Mouse (Mus musculus) heart, adult 8-10 months (tissue): ENCODE measurements around the gene BC030870. TPM values are rescaled to one million over a fixed set of nuclear protein-coding genes. Genes with fewer than 3 reads are reported as not detected.
"Not testable (repeated sequence)": the region's sequence is repeated elsewhere in the genome, so short reads cannot be mapped to it uniquely, and the experiment has no call there.

Experiments used
- DNase-seq: peaks from one replicate; pipeline ENCODE4 v3.0.0; 2022; ENCODE audit warnings: low spot score
- total RNA-seq, 4 experiments: library from RNA; stranded (reverse); gene quantifications; 2 replicates each; pipeline ENCODE4 v1.2.4; 2022

BC030870 gene
- total RNA-seq = not detected

DNA sequence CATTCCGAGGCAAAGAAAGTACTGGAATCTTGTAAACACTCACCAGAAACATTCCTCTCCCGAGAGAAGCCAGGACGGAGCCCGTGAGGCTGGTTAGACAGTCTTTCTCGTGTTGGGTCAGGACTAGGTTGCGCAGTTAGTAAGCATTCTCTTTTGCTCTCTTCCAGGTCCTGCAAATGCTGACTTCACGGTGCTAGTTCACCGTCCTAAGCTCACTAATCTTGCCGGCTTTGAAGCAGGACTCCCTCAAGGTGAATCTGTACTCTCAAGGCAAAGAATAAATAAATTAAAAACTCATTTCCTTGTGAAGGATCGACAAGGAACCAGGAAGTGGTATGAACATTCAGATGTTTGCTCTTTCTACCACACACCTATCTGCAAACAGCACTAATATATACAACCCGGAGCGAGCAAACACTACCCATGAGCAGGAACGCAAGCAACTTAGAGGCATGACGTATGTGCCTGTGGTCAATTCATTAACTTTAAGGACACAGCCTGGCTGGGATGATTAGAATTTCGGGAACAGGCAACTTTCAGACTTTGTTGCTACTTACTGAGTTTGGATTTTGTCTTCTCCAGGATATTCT, at the start of gene BC030870:
TSS of gene BC030870 (minus strand) at position 365 of the 590 bp plus-strand sequence.
- no peak for DNase-seq

DNA sequence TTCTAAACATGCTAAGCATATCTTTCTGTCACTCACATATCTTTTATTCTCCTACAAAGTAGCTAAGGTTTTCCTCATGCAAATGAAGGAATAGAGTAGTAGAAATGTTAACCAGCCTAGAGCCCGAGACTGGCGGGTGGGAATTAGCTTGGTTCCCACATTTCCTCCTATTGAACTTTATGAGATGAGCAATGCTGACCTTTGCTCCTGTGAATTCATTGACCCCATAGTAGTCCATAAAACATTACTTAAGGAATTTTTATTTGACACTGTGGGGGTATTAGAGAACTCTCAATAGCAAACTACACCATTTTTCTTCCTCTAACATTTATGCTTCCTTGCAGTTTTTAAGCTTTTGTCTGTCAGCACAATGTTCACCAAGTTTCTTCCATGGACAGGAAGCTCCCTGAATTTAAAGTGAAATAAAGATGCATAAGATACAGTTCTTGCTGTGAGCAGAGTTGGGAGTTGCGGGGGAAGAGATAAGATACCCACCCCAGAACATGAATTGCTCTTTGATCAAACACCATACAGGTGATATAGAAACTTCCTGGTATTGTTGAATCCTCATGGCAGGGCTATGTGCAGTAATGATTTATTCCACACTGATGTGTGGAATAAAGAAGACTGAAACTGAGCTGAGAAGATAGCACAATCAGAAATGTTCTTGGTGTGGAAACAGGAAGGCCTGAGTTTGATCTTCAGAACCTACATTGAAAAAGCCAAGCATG, 45.5 kb upstream of the BC030870 start:
- no peak for DNase-seq

DNA sequence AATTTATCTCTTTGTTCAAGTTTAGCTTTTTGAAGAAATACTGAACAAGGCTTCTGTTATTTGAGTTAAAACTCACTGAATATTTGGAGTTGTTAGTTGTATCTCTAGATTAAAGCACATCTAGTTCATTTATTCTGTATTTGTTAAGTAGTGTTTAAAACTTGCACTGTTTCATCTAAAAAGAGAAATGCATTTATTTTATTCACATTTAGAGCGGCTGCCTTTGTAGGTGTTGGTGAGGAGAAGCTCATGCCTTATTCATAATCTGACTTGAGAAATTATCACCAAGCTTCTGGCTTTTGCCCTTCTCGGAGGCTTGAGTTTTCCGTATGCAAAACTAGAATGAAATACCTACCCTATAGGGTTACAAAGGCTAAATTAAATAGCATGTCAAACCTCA, 39.8 kb upstream of the BC030870 start:
- no peak for DNase-seq

DNA sequence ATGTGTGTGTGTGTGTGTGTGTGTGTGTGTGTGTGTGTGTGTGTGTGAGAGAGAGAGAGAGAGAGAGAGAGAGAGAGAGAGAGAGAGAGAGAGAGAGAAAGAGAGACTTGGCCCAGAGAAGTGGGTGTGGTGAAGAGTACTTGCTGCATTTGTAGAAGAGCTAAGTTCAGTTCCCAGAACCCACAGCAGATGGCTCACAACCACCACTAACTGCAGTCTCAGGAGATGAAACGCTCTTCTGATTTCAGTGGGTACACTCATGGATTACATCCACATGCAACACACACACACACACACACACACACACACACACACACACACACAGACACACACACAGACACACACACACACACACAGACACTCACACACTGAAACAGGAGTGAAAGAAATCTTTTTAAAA, 31.3 kb upstream of the BC030870 start:
- not testable (repeated sequence) for DNase-seq

DNA sequence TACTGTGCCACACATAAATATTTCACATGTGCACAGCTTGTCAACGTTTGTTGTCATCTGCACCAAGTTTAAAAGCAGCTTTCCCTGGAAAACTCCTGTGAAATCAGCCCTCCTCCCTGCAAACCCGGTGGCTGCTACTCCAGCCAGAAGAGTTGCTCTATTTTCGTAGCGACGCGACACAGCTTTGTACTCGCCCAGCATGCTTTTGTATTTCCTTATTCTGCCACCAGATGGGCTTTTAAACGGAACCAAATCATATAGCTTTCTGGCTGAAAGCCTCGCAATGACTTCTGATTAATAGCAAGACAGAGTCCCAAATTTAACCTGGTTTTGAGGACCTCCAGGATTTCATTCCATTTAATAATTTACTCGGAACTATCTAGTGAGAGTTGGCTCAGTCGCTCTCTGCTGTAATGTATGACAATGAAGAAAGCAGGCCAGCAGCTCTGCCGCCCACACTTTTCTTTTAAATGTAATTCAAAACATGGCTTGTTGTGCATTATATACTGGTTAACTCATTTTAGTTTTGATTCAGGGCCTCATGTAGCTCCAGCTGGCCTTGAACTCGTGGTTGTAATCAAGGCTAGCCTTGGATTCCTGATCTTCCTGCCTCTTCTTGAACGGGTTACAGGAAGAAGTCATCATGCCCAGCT, 29.9 kb upstream of the BC030870 start:
- DNase-seq = no peak

DNA sequence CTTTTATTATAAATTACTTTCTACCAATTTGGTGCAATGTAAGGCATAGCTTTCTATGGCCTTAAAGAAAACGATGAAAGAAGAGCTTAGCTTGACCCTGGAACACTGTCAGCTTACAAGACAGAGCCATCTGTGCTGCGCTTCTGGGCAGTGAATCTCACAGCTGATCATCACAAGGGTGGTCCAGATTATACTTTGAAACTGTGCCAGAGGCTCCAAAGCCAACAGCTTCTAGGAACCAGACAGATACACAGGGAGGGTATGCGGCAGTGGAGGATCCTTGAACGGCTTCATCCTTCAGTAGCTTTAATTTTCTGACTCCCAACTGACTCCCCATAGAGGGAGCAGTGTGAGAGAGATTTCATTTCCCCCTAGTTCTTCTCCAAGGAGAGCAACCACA, 28.5 kb upstream of the BC030870 start:
- DNase-seq = no peak

DNA sequence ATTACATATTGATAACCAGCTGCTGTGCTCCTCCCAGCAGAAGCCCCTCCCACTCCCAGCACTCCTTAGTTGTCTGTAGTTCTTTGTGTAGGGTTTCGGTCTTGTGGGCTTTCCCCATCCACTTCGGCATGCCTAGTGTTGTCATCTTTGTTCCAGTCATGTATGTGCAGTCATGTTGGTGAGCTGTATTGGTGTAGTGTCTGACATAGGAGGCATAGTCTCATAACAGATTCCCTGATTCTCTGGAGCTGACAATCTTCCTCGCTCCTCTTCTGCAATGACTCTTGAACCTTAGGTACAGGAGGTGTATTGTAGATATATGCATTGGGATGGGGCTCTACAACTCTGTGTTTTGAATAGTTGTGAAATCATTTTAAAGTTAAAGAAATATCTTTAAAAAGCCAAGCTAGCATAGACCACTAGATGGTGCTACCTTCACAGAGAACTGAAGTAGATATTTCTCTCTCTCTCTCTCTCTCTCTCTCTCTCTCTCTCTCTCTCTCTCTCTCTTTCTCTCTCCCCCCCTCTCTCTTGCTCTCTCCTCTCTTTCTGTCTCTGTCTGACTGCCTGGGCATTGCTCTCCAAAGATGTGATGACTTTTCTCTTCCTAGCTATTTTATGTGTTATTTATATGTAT, 9.6 kb upstream of the BC030870 start:
- no peak for DNase-seq

DNA sequence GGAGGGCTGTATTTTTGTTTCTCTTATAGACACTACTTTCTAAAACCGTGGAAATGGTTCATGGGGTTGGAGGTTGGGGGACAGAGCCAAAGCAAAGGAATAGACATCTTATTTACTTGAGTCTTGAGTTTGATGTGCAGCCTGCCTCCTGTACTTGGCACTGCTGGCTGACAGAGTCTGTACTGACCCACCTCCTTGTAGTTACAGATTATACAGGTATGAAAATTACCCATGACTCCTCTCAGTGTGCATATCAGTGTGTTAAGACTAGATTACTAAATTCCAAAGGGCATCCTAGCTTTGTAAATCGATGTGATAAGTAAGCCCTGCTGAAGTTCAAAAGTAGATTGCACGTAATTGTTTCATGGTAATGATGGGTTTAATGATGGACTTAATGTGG, 2.9 kb downstream of the BC030870 start:
- no peak for DNase-seq

DNA sequence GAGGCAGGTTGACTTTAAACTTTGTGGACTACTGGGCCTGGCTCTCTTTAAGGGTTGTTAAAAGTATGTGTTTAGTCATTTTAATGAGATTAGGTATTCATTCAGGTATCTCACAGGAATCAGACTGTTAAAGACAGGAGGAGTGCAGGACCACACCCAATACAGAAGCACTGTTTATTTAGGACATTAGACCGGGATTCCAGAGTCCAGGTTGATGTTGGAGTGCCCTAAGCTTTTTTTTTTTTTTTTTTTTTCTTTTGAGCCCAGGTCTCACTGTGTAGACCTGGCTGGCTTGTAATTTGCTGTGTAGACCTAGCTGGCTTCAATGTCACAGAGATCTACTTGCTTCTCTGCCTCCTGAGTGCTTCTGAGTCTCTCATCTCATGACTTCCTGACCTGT, 3.3 kb downstream of the BC030870 start:
- no peak for DNase-seq

DNA sequence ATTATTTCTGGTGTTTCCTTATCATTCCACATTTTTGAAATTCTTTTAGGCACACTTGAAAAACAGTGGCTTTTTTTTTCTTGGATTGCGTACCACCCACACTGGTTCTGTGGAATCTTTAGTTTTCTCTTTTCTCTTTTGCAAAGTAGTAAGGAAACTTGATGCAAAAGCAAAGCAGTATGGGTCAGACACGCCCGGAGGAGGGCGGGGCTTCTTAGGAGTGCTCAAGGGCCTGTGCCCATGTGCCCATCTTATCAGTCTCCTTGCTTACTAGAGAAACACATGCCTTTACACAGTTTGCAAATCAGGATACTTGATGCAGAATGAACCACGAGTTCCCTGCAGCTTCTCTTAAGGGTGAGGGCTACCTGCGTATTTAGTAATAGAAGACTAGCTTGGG, 17.3 kb downstream of the BC030870 start:
- DNase-seq = no peak

DNA sequence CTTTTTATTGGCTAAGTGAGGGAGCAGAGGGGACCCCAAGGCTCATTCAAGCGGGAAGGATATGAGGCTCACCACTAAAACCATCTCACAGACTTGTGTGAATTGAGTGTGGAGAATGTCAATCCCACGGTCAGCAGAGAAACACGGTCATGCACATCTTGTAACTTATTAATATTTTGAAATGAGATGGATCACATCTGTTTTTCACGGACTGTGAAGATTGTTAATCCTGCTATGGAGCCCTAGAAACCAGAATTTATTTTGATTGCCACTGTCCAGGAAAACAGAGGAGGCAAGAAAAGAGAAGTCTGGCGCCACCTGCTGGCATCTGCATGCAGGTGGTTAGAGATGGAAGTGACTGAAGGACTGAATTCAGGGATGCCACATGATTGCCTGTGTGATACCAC, 19.1 kb downstream of the BC030870 start:
- DNase-seq = peak; percentile 28

DNA sequence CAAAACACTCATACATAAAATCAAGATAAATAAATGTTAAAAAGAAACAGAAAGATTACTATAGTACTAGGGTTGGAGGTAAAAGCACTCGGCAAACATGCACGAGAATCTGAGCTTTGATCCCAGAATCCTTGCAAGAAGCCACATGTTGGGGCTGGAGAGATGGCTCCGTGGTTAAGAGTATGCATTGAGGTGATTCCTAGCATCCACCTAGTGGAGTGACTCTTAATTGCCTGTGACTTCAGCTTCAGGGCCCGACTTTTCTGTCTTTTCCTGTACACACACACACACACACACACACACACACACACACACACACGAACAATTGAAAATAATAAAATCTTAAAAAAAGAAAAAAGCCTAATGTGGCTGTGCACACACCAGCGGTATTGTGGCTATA, 20.4 kb downstream of the BC030870 start:
- no peak for DNase-seq

DNA sequence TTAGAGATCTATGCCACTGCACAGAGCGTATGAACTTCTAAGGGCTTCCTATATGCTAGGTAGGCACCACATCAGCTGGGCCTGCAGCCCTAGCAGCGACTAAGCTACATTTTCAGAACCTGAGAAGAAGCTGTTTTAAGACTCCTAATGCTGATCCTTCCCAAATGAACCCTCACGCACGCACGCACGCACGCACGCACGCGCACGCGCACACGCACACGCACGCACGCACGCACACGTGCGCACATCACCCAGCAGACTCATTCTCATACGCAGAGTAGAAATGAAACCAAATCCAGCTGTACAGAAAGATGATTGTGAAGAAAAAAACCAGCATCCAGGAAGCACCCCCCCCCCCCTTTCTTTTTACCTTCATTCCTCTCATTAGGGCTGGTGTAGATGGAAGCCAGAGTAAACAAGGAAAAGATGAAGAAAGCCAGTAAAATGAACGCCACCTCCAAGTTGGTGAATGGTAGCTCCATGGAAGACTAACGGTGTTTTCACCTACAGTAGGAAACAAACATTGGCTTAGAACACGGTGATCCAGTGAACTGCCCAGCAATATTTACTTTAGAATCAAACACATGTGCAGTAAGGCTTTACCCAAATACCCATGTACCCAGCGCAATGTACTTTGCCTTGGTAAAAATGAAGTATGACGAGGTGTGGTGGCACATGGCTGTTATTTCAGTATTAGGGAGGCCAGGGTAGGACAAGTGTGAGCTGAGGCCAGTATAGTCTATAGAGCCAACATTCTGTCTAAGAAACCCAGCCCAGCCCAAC, 21.2 kb downstream of the BC030870 start:
- DNase-seq = no peak

DNA sequence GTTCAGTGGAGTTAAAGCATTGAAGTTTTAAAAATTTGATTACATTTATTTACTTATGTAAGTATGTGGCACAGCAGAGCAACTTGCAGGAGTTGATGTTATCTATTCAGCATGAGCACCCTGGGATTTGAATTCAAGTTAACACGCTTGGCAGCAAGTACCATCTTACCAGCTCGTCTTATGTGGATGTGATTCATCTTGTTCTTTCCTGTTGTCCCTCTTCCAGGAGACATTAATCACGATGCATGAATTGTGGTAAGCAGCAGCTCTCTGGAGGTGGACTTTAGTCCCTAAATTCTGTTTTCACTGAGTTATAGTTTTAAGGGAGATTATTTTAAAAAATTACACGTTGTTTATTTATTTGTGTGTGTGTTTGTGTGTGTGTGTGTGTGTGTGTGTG, 25.3 kb downstream of the BC030870 start:
- no peak for DNase-seq

DNA sequence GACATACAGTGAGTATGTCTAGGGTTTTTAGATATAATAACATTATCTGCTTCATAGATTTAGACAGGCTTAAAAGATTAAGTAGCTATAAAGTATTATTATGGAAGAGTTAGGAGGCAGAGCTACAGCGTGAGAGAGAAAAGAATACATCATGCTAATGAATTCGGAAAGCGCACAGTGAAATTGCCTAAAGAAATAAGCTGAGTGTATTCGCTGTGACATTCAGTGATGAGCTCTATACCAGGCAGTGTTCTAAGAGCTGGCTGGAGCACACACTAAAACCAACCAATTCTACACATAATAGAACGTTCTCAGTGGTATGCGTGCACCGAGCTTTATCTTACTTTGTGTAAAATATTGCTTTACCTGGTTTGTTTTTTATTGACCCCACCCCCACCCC, 25.7 kb downstream of the BC030870 start:
- no peak for DNase-seq

DNA sequence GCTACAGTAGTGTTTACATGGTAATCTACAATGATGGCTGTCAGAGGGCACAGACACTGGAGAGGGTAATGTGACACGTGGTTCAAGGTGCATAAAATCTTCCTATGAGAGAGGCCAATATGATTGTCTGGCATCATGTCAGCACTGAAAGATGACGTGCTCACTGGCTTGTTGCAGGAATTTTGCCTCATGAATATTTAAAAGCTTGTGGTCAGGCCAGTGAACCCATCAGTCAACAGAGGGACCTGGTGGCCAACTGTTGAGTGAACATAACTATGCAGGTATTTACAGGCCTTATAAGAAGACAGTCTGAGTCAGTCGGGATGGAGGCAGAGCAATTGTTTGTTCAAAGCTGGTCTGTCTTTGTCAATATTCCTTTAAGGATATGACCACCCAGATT, 29.6 kb downstream of the BC030870 start:
- DNase-seq = no peak

DNA sequence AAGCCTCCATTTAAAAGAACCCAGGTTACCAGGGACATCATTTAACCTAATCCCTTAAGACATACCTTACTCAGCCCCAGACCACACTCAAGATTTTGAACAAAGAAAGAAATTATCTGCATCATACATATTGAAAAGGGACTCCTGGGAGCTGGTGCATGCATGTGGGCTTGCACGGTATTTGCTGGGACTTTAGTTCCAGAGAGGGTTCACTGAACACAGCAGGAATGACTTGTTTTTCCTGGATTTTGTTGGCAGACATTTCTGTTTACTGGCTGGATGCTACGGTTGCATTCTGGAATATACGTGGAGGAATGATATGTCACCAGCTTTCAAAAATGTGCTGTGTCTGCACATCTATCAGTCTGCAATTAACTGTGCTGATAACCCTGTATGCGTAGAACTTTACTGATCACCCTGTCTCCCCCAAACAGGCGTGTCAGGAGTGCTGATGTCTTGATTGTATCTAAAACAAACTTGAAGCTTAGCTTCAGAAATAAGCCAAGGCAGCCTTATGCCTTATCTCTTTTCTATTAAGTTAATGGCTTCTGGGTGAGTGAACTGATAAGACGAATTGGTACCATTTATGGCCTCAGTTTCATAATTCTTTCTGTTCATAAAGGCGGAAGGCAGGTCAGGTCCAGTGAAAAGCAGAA, 31.5 kb downstream of the BC030870 start:
- no peak for DNase-seq

DNA sequence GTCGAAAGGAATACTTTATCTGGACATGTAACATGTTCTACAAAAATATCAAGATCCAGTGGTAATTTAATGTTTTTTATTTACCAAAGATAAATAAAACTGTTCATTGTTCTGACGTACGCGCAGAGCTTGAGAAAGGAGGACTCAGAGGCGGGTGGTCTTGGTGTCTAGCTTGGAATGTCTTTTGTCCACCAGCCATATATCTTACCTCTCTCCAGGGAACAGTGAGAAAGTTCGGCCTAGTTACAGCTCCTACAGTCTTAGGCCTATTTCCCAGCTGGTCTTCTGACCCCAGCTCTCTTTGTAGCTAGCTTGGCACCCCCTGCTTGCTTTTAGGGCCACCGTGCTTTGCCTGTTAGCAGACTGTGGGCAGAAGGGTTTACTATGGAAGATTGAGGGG, 39.6 kb downstream of the BC030870 start:
- DNase-seq = no peak

DNA sequence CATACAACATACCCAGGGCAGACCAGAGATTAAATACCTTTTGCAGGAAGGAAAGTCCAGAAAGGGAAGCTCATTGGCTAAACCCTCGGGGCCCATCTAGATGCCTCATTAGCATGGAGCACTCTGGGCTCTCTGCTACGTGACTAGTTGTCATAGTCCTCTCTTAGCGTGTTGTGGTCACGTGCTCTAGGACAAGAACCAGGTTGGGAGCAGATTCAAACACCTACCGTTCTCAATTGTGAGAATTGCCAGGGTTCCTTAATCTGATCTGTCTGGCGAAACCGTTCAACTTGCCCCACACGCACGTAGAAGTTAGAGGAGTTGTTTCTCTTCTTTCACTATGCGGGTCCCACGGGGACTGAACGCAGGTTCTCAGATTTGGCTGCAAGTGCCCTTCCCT, 41.2 kb downstream of the BC030870 start:
- DNase-seq = no peak

DNA sequence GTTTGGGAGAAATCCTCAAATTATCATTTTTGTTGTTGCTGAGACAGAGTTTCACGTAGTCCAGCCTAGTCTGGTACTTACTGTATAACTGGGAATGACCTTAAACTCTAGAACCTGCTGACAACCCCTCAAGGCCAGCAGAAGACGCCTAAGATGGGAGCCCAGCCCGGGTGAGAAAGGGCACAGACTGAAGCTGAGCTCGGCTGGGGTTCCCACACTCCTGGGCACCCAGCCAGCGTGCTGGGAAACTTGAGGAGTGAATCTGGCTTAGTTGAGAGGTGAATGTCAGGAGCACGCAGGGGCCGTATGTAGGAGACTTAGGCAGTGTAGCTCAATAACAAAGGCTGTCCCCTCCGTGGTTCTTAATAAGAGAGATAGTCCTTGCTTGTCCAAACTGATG, 41.7 kb downstream of the BC030870 start:
- DNase-seq = no peak

DNA sequence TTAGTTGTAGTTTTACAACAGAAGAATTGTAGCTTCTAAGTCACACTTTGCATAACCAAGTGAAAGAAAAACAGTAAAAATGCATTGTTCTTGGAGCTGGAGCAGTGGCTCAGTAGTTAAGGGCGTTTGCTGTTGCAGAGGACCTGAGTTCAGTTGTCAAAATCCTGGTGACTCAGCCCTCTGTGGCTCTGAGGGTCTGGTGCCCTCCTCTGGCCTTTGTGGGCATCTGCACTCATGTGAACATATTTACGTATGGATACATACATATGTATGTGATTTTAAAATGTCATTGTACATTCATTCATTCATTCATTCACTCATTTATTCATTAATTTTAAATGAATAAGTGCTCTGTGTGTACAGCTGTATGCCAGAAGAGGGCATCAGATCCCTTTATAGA, 43.7 kb downstream of the BC030870 start:
- no peak for DNase-seq
